ENCODE assay signal across 8 mouse cellular contexts in genomic region chr6:15257393-15257792, GRCm38 (mm10).
DNase-seq lines count a peak whose midpoint lies in the region; ATAC-seq lines count a peak whose summit lies in the region.

No protein-coding gene starts in this region.

- no peaks in the 10 kb centered on the region for H3K9me3 ChIP-seq in kidney, embryonic 15.5 days (replicated peaks)
- no peaks in the 10 kb centered on the region for H3K9me3 ChIP-seq in intestine, embryonic 15.5 days

- H3K9ac ChIP-seq in kidney, embryonic 15.5 days = no peak overlapping the region
- no peak overlapping the region for H3K9ac ChIP-seq in intestine, embryonic 15.5 days

- 0 out of 2 replicates have a peak overlapping the region, but pooled peaks have one; percentile 27 for H3K4me2 ChIP-seq in kidney, embryonic 15.5 days
- peak overlapping the region; percentile 26; the same call in 1 of the 2 replicates for H3K4me2 ChIP-seq in intestine, embryonic 15.5 days (replicated peaks)

- no peak overlapping the region for H3K27ac ChIP-seq in kidney, embryonic 15.5 days
- H3K27ac ChIP-seq in intestine, embryonic 15.5 days = no peak overlapping the region

- no peak for DNase-seq in kidney, adult 11 months
- DNase-seq in brain, adult 2 months (ENCODE audit: low read depth, low spot score) = peak; percentile 36
- DNase-seq in heart, adult 11 months = peak; percentile 88
- DNase-seq in ovary, postnatal 36 days (ENCODE audit: low spot score) = no peak
- DNase-seq in frontal cortex, postnatal 14 days (ENCODE audit: low spot score in 2 of 2) = no peak
- DNase-seq in MN1 (ENCODE audit: low spot score) = no peak

- H3K4me1 ChIP-seq in kidney, embryonic 15.5 days = no peaks in the 10 kb centered on the region
- H3K4me1 ChIP-seq in intestine, embryonic 15.5 days (replicated peaks) = 0 out of 2 replicates have a peak, but pooled peaks cover 4% of the 10 kb centered on the region

- no peaks in the 10 kb centered on the region for H3K27me3 ChIP-seq in kidney, embryonic 15.5 days
- H3K27me3 ChIP-seq in intestine, embryonic 15.5 days (replicated peaks) = no peaks in the 10 kb centered on the region

- 28% methylated on average over 7 of the region's 7 CpGs for WGBS in kidney, embryonic 15.5 days
- 9% methylated on average over 7 of the region's 7 CpGs for WGBS in intestine, embryonic 15.5 days

- ATAC-seq in kidney, embryonic 15.5 days (replicated peaks; ENCODE audit: low FRiP score) = no peak
- no peak for ATAC-seq in intestine, embryonic 15.5 days

- no peak overlapping the region for H3K4me3 ChIP-seq in kidney, embryonic 15.5 days (replicated peaks)
- no peak overlapping the region for H3K4me3 ChIP-seq in intestine, embryonic 15.5 days (replicated peaks)

- H3K36me3 ChIP-seq in kidney, embryonic 15.5 days = no peaks in the 10 kb centered on the region
- no peaks in the 10 kb centered on the region for H3K36me3 ChIP-seq in intestine, embryonic 15.5 days

Comparison
In these comparisons a context has a peak if more than half of its experiments do, and no peak if none do; other contexts are left out.
1. DNase-seq: peak in brain, adult 2 months (single experiment) and heart, adult 11 months (single experiment); none in kidney, adult 11 months (single experiment), ovary, postnatal 36 days (single experiment), frontal cortex, postnatal 14 days (0 of 2) and MN1 (single experiment).